Mouse (Mus musculus) cerebellum, adult 2 months (tissue): ENCODE measurements at regions not wholly inside any gene's neighbourhood (a gene's known extent, or its start where the extent isn't known, plus 50 kb on each side); places are given as distances from the start of the nearest gene placed in this dataset.

ENCODE experiments used
- CTCF ChIP-seq: fragments of 200-500 bp; IDR thresholded peaks from 2 replicates; pipeline ENCODE4 v1.5.1; 2011; ENCODE audit warnings: low read depth, mild to moderate bottlenecking, control low read depth, low read length, moderate library complexity, borderline replicate concordance; ENCODE audit not compliant: insufficient read depth
- POLR2A ChIP-seq: fragments of 200-500 bp; IDR thresholded peaks from 2 replicates; pipeline ENCODE4 v1.6.1; 2011; ENCODE audit warnings: low read length, control low read depth, borderline replicate concordance; ENCODE audit not compliant: insufficient read depth

- TF ChIP-seq CTCF, result no peak
- TF ChIP-seq POLR2A, result no peak
Measured at GRCm38 (mm10) chr16:50785384-50785783, 194.4 kb upstream of the Ccdc54 start.
